Mouse (Mus musculus): ENCODE data around the gene Mdga1. TPM values are rescaled to one million over a fixed set of nuclear protein-coding genes. Genes with fewer than 3 reads are reported as not detected.

The Mdga1 gene
- polyA plus RNA-seq, 1 experiment = 2.0 TPM

DNA sequence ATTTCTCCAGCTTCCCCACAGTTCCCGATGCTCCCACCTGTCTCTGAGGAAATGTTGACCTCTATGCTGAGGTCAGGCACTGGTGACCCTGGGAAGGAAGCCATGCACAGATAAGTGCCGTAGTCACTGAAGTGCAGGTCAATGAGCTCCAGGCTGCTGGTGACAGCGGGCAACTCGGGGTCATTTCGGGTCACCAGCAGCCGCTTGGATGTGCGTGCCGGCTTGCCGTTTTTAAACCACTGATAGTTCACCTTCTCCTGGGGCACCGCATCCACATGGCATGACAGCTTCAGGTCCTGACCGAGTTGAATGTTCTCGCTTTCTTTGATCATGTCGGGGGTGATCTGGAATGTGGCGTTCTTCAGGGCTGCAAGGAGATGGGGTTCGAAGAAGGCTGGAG, 123.6 kb downstream of the Mdga1 start:
- Histone ChIP-seq H3K79me2 (ENCODE audit: control insufficient read depth, insufficient read depth) (no peaks in the 10 kb centered on the region), H3ac (ENCODE audit: control insufficient read depth, insufficient read length, low read depth) (no peak overlapping the region), H3K36me3 (ENCODE audit: control insufficient read depth, insufficient read depth) (no peaks in the 10 kb centered on the region), H3K4me3 (ENCODE audit: insufficient read depth, poor library complexity, severe bottlenecking) (no peak overlapping the region), H3K79me3 (ENCODE audit: low read depth) (no peaks in the 10 kb centered on the region), H3K27me3 (ENCODE audit: control insufficient read depth, insufficient read depth, insufficient read length) (no peaks in the 10 kb centered on the region)
- TF ChIP-seq MAX (IDR thresholded peaks at IDR 0.05) = no peak
- TF ChIP-seq CTCF (IDR thresholded peaks at IDR 0.05; ENCODE audit: control insufficient read depth, insufficient read depth, insufficient read length) = no peak
- no peak for TF ChIP-seq FOSL1 (IDR thresholded peaks at IDR 0.05; ENCODE audit: insufficient read depth, low read length, poor library complexity, severe bottlenecking)
- no peak for TF ChIP-seq USF1 (IDR thresholded peaks at IDR 0.05; ENCODE audit: low read depth)

- no peaks in the 10 kb centered on the region for H3K79me3 ChIP-seq (ENCODE audit: low read depth)
- no peak overlapping the region for H3ac ChIP-seq (ENCODE audit: control insufficient read depth, insufficient read length, low read depth)
- no peak for TF ChIP-seq CEBPB (IDR thresholded peaks at IDR 0.05; ENCODE audit: low read depth)
- H3K36me3 ChIP-seq (ENCODE audit: control insufficient read depth, insufficient read depth) = no peaks in the 10 kb centered on the region
- no peaks in the 10 kb centered on the region for H3K79me2 ChIP-seq (ENCODE audit: control insufficient read depth, insufficient read depth)
- no peaks in the 10 kb centered on the region for H3K27me3 ChIP-seq (ENCODE audit: control insufficient read depth, insufficient read depth, insufficient read length)
- H3K4me3 ChIP-seq (ENCODE audit: insufficient read depth, poor library complexity, severe bottlenecking) = no peak overlapping the region
Observed at GRCm38 (mm10) chr17:29844949-29845348, 124.9 kb downstream of the Mdga1 start.

- TF ChIP-seq CEBPB (IDR thresholded peaks at IDR 0.05; ENCODE audit: low read depth) = no peak
- no peak for TF ChIP-seq USF1 (IDR thresholded peaks at IDR 0.05; ENCODE audit: low read depth)
- no peak for TF ChIP-seq MYOD1 (IDR thresholded peaks at IDR 0.05; ENCODE audit: control insufficient read depth, insufficient read length, low read depth)
- TF ChIP-seq MAX (IDR thresholded peaks at IDR 0.05) = no peak
- TF ChIP-seq FOSL1 (IDR thresholded peaks at IDR 0.05; ENCODE audit: insufficient read depth, low read length, poor library complexity, severe bottlenecking) = no peak
- TF ChIP-seq MYOG (IDR thresholded peaks at IDR 0.05; ENCODE audit: control insufficient read depth, extremely low read depth, insufficient read length) = no peak
- TF ChIP-seq CTCF (IDR thresholded peaks at IDR 0.05; ENCODE audit: control insufficient read depth, insufficient read depth, insufficient read length) = no peak
- Histone ChIP-seq H3K79me2 (ENCODE audit: control insufficient read depth, insufficient read depth) (no peaks in the 10 kb centered on the region), H3ac (ENCODE audit: control insufficient read depth, insufficient read length, low read depth) (no peak overlapping the region), H3K36me3 (ENCODE audit: control insufficient read depth, insufficient read depth) (no peaks in the 10 kb centered on the region), H3K27me3 (ENCODE audit: control insufficient read depth, insufficient read depth, insufficient read length) (no peaks in the 10 kb centered on the region), H3K79me3 (ENCODE audit: low read depth) (no peaks in the 10 kb centered on the region), H3K4me3 (ENCODE audit: insufficient read depth, poor library complexity, severe bottlenecking) (no peak overlapping the region)
Observed at GRCm38 (mm10) chr17:29843419-29844162, 126.3 kb downstream of the Mdga1 start.

GRCm38 (mm10) chr17:29841781-29842690, 127.9 kb downstream of the Mdga1 start:
- Histone ChIP-seq H3K27me3 (ENCODE audit: control insufficient read depth, insufficient read depth, insufficient read length) (no peaks in the 10 kb centered on the region), H3K79me3 (ENCODE audit: low read depth) (no peaks in the 10 kb centered on the region), H3K36me3 (ENCODE audit: control insufficient read depth, insufficient read depth) (no peaks in the 10 kb centered on the region), H3K79me2 (ENCODE audit: control insufficient read depth, insufficient read depth) (no peaks in the 10 kb centered on the region), H3K4me3 (ENCODE audit: insufficient read depth, poor library complexity, severe bottlenecking) (no peak overlapping the region), H3ac (ENCODE audit: control insufficient read depth, insufficient read length, low read depth) (no peak overlapping the region)
- TF ChIP-seq CEBPB (IDR thresholded peaks at IDR 0.05; ENCODE audit: low read depth) (no peak), MAX (IDR thresholded peaks at IDR 0.05) (no peak), FOSL1 (IDR thresholded peaks at IDR 0.05; ENCODE audit: insufficient read depth, low read length, poor library complexity, severe bottlenecking) (no peak), MYOD1 (IDR thresholded peaks at IDR 0.05; ENCODE audit: control insufficient read depth, insufficient read length, low read depth) (no peak), MYOG (IDR thresholded peaks at IDR 0.05; ENCODE audit: control insufficient read depth, extremely low read depth, insufficient read length) (no peak), USF1 (IDR thresholded peaks at IDR 0.05; ENCODE audit: low read depth) (no peak)

DNA sequence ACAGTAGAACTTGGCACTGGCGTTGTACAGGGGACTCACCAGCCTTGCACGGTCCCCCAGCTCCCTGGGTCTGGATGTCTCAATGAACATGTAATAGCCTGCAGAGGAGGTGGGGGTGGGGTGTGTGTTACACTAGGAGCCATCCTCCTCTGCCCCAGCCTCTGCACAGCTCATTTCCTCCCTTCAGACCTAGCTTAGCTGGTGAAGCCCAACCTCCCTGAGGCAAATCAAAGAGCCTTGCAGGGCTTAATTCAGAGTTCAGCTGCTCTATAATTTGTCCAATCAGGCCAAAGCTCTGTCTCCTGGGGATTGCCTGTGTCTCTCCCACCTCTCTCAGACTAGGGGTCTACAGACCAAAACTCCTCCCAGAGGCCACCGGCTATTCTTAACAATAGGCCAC, 131.9 kb downstream of the Mdga1 start:
- H3K27me3 ChIP-seq (ENCODE audit: control insufficient read depth, insufficient read depth, insufficient read length) = no peaks in the 10 kb centered on the region
- H3ac ChIP-seq (ENCODE audit: control insufficient read depth, insufficient read length, low read depth) = no peak overlapping the region
- no peaks in the 10 kb centered on the region for H3K36me3 ChIP-seq (ENCODE audit: control insufficient read depth, insufficient read depth)
- no peak overlapping the region for H3K4me3 ChIP-seq (ENCODE audit: insufficient read depth, poor library complexity, severe bottlenecking)
- no peaks in the 10 kb centered on the region for H3K79me2 ChIP-seq (ENCODE audit: control insufficient read depth, insufficient read depth)
- no peaks in the 10 kb centered on the region for H3K79me3 ChIP-seq (ENCODE audit: low read depth)
- TF ChIP-seq CEBPB (IDR thresholded peaks at IDR 0.05; ENCODE audit: low read depth) (no peak), CTCF (IDR thresholded peaks at IDR 0.05; ENCODE audit: control insufficient read depth, insufficient read depth, insufficient read length) (no peak), USF1 (IDR thresholded peaks at IDR 0.05; ENCODE audit: low read depth) (no peak), MAX (IDR thresholded peaks at IDR 0.05) (no peak), MYOD1 (IDR thresholded peaks at IDR 0.05; ENCODE audit: control insufficient read depth, insufficient read length, low read depth) (no peak), MYOG (IDR thresholded peaks at IDR 0.05; ENCODE audit: control insufficient read depth, extremely low read depth, insufficient read length) (no peak), FOSL1 (IDR thresholded peaks at IDR 0.05; ENCODE audit: insufficient read depth, low read length, poor library complexity, severe bottlenecking) (no peak)
